Mouse (Mus musculus) CD4-positive, CD25-positive, alpha-beta regulatory T cell (primary cell): ENCODE data around the gene Tmsb15a. TPM values are rescaled to one million over a fixed set of nuclear protein-coding genes. Genes with fewer than 3 reads are reported as not detected.

Experiments
- polyA plus RNA-seq: library from polyadenylated mRNA; unstranded; fragments of 100-300 nt; shearing (Covaris generic); gene quantifications from one replicate; pipeline ENCODE4 v1.2.1, GENCODE M21; 2017

The Tmsb15a gene
- polyA plus RNA-seq: not detected

DNA sequence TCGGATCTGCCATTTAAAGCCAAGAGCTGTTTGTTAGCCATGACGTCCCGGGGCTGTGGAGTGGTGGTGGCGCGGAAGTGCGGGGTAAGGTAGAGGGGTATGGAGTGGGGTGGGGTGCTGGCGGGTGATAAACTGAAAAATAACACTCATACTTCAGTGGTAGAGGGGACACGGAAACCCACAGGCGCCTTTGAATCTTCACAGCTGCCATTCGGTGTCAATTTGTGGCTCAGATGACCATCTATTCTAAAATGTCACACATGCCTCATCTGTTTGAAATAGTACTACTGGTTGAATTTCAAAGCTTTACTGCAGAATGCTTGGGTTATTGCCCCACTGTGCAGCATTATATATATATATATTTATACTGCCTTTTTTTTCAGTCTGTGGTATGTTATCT, at the start of gene Tmsb15a:
Gene Tmsb15a (minus strand): TSS at position 101 of the 400 bp plus-strand sequence.

DNA sequence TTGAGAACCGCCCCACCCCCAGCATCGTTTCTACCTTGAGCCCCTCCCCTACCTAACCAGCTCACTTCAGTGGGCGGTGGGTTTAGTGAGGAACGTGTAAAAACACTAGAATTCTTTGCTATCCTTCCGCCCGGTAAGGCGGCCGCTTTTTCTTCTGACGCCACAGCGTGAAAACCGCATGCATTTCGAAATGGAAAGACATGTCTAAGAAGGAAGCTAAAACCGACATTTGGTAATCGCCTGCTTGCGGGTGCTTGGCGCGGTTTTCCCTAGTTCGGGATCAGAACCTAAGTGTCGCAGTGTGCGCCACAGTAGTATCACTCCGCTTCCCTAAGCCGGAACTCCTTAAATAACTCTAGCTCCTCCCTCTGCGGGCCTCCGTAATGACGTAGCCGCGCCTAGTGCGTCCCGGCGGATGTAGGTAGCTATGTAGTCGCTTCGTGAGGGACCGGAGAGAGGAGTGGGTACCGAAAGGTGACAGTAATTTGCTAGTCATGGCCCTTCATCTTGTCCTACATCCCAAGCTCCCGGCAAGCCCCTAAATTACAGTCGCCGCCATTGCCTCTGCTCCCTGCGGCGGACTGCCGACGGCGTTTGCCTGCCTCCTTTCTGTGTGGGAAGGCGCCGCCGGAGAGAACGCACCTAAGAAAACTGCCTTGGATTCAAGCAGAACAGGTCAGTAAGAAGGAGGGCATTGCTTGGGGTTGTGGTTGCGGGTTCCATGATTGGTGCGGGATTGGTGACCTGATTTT, 17.4 kb upstream of the Tmsb15a start, which contains the start of the genes Armcx5 and Gprasp1:
Gene Armcx5 (plus strand): TSS at position 430 of the 752 bp plus-strand sequence.
Gene Gprasp1 (plus strand): TSS at position 430 of the 752 bp plus-strand sequence.

DNA sequence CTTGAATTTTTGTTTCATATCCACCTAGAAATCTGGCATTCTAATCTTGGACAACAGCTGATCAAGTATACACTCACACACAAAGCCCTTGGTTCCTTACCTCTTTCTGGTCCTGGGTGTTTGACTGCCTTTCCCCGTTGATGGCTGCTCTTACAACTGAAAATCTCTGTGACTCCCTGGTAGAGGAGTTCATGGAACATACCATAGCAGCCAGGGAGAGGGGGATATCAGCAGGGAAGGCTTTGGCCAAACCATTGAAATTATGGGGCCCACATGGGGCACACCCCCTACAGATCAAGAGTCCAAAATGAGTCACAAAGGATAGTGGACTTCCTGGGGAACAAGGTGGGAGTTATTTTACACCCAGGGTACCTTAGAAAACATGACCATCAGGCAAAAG, 31.4 kb downstream of the Tmsb15a start, which contains the start of gene Tcp11x2:
Gene Tcp11x2 (minus strand): TSS at position 158 of the 400 bp plus-strand sequence.

Other genes starting within 250 kb of the Tmsb15a start
- gene AV320801, start 230.7 kb downstream of the Tmsb15a start, polyA plus RNA-seq: not detected
- gene Nxf7, start 126.5 kb downstream of the Tmsb15a start, polyA plus RNA-seq: not detected
- not detected for gene Prame, start 97.6 kb downstream of the Tmsb15a start, polyA plus RNA-seq
- not detected for gene Tcp11x2, start 31.5 kb downstream of the Tmsb15a start, polyA plus RNA-seq
- 18.2 TPM for gene Armcx5, start 17.5 kb upstream of the Tmsb15a start, polyA plus RNA-seq
- gene Gprasp1, start 17.5 kb upstream of the Tmsb15a start, polyA plus RNA-seq: 33.2 TPM
- gene Bhlhb9, start 72.3 kb upstream of the Tmsb15a start, polyA plus RNA-seq: 26.1 TPM
- gene Gprasp2, start 113.8 kb upstream of the Tmsb15a start, polyA plus RNA-seq: 15.3 TPM